Mouse (Mus musculus): Measurements from ENCODE around the gene Hif3a.

Gene Hif3a

GRCm38 (mm10) chr7:17024814-17025504 lies 37.3 kb downstream of the Hif3a start:
- peak; percentile 41 for DNase-seq (ENCODE audit: extremely low read depth, insufficient read length, low spot score)

GRCm38 (mm10) chr7:17024141-17024540 lies 38.1 kb downstream of the Hif3a start:
- DNase-seq (ENCODE audit: extremely low read depth, insufficient read length, low spot score), result no peak

GRCm38 (mm10) chr7:17023701-17024100 lies 38.5 kb downstream of the Hif3a start:
- DNase-seq (ENCODE audit: extremely low read depth, insufficient read length, low spot score), result no peak

DNA sequence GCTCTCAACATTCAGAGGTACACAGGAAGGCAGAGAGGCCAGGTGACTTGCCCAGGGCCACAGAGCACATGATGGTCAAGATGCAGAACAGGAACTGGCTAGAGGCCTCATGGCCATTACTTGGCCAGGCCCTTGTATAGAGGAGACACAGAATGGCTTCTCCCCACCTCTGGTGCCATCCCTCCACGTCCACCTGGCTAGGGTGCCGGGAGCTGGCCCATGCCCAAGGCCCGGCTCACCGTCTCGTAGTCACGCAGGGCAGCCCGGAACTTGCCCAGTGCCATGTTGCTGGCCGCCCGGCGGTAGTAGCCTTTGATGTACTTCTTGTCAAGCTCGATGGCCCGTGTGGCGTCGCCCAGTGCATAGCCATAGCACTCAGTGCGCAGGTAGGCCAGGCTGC lies 40.1 kb downstream of the Hif3a start:
- no peak for DNase-seq (ENCODE audit: extremely low read depth, insufficient read length, low spot score)

DNA sequence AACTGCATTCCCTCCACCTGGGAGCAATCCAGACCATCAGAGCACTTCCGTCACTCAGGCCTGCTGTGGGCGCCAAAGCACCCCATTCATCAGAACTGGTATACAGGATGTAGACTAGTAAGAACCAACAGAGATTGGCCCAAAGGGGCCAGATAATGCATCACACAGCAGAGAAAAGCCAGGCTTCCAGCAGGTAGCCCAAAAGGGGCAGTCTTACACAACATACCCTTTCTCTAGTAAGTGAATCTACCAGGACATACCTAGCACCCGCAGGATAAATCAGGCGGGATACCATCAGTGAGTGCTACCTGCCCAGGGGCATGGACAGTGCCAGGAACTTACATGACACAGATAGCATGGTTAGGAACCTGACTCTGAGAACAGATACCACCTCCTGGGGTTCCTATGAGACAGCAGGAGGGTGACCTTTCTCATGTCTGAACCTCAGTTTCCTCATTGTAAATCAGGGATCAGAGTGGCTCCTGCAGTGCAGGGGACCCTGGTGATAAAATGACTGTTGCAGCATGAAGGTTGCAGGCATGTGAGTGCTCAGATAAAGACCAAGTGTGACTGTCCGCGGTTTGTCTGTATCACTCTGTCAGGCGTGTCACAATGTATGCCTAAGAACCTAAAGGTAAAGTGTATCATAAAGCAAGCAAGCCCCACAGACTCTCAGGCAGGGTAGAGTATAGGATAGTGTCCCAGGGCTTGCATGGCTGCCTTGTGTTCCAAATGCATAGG lies 42.6 kb downstream of the Hif3a start:
- no peak for DNase-seq (ENCODE audit: extremely low read depth, insufficient read length, low spot score)

DNA sequence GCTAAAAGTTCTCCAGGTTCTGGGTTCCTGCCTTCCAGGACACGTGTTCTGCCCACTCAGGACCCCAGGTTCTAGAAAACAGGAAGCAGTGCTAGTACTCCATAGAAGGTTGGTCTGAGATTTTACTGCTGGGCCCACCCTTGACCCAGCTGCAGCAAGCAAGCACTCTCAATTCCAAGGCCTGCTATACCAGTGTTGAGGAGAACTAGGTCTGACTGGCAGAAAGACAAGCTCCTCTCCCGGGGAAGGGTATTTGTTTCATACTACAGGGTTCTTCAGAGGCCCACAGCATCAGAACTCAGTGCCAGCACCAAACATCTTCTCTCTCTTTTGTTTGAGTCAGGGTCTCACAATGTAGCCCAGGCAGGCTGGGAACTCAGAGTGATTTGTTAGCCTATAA lies 44.3 kb downstream of the Hif3a start:
- DNase-seq (ENCODE audit: extremely low read depth, insufficient read length, low spot score), result no peak

DNA sequence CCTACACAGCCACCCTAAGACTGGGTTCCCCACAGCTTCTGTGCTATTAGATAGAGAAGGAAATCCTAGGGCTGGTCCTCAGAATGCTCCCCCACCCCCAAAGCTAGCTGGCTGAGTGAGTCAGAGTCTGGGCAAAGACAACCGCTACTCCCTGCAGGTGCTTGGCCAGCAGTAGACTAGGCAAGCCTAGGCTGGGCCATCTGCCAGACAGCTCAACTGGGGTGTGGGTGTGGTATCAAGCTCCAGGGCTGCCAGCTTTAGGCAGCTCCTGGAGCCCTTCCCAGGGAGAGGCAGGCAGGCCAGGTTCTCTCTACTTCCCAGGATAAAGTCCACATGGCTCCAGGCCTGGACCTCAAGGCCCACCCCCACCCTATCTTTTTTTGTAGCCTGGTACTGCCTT lies 45.2 kb downstream of the Hif3a start:
- peak; percentile 86 for DNase-seq (ENCODE audit: extremely low read depth, insufficient read length, low spot score)

GRCm38 (mm10) chr7:17015381-17015780 lies 46.8 kb downstream of the Hif3a start:
- DNase-seq (ENCODE audit: extremely low read depth, insufficient read length, low spot score), result no peak

GRCm38 (mm10) chr7:17011909-17012590 lies 50.2 kb downstream of the Hif3a start:
- no peak for DNase-seq (ENCODE audit: extremely low read depth, insufficient read length, low spot score)

- DNase-seq (ENCODE audit: extremely low read depth, insufficient read length, low spot score), result no peak
Measured at GRCm38 (mm10) chr7:17010010-17010347, 52.2 kb downstream of the Hif3a start.

DNA sequence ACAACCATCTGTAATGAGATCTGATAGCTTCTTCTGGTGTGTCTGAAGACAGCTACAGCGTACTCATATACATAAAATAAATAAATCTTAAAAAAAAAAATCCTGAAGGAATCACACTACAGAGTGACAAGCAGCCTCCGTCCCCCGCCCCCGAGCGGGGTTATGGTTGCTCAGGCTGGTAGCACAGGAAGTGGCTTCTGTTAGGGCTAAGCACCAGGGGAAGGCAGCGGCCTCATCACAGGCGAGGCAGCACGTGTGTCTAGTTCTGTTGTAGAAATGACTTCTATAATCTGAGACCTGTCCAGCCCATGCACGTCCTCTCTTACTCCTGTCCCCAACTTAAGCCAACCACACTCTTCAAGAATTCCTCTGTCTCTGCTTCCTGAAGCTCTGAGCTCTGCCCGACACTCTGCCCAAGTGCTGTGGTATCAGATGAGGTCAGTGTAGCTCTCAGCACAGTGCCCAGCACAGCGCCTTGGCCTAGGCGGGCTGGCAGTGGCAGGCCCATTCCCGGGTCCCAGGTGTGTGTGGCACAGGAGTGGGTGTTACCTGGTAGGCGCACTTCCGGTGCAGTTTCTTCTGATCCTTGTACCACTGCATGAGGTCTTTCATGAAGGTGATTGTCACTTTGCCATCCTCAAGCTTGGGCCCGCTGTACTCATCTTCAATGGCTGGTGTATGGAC lies 52.8 kb downstream of the Hif3a start:
- no peak for DNase-seq (ENCODE audit: extremely low read depth, insufficient read length, low spot score)

- DNase-seq (ENCODE audit: extremely low read depth, insufficient read length, low spot score), result no peak
Measured at GRCm38 (mm10) chr7:17007300-17007699, 54.9 kb downstream of the Hif3a start.

- no peak for DNase-seq (ENCODE audit: extremely low read depth, insufficient read length, low spot score)
Measured at GRCm38 (mm10) chr7:17004716-17005115, 57.5 kb downstream of the Hif3a start.

DNA sequence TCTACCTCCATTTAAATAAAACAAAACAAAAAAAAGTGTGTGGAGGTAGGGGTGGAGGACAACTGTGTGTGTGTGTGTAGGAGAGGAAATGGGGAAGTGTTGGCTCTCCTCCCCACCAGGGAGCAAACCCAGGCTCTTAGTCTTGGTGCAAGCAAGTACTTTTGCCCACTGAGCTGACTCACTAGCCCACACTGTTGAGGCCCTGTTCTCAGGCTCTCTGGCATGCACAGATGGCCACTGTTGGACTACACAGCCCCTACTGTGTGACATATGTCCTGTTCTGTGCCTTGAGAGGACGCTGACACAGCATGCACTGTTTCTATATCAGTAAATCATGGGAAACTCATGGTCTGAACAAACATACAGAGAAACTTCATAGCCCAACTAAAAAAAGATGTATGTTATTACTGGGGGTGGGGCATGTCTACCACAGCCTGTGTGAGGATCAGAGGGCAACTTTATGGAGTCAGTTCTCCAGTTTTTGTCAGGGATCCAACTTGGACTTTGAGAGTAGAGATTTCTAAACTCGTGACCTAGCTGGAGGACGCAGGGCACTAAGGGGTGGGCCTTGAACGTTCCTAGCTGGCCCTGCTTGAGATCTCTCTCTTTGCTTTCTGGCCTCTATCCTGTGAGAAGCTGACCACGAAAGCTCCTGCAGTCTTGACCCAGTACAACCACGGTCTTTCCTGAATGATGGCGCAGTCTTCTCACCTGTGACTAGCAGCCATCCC lies 58.8 kb downstream of the Hif3a start:
- DNase-seq (ENCODE audit: extremely low read depth, insufficient read length, low spot score), result no peak

DNA sequence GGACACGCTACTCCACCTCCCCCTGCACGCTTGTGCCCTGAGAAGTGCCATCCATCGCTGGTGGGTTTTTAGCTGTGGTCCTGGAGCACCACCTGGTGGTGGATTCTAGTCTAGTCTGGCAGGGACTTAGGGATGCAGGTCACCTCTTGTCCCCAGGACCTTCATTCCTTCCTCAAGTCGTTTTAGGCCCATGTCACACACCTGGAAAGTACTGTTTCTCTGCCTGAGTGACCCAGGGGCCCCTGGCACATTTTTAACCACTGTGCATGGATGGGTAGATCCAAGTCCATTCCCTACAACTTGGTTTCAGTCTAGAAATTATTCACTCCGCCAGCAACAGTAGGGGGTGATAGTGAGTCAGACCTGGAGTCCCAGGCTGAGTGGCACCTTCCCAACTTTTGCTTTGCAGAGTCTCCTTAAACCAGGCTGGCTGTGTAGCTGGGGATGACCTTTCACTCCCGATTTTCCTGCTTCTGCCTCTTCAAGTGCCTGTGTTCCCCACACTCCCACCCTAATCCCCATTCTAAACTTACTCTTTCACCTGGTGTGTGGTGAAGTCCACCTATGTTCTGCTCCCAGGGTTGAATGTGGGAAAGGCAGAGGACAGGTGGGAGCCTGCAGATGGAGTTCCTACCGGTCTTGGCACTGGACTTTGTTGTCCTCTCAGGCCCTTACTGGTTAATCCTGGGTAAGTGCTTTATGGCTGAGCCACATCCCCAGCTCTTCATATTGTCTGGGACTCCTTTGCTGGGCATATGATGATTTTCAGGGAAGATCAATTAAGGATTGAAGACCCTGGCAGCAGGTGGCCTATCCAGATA lies 59.6 kb downstream of the Hif3a start:
- peak; percentile 66 for DNase-seq (ENCODE audit: extremely low read depth, insufficient read length, low spot score)

DNA sequence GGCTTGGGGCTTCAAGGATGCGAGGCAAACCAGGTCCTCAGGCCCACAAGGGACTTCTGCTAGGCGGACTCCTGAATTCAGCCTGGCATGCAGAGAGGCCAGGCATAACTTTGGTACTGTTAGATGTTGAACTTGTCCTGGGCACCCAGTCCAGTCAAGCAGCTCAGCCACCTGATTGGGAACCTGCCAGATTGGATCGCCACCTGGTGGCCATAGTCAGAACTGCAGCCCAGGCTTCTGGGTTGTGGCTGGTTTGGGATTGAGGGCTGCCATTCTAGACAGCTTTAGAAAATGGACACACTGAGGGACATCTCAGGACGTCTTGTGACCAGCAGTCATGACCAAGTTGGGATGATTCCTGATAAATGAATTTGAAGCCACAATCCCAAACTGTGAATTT lies 62.6 kb downstream of the Hif3a start:
- peak; percentile 50 for DNase-seq (ENCODE audit: extremely low read depth, insufficient read length, low spot score)

DNA sequence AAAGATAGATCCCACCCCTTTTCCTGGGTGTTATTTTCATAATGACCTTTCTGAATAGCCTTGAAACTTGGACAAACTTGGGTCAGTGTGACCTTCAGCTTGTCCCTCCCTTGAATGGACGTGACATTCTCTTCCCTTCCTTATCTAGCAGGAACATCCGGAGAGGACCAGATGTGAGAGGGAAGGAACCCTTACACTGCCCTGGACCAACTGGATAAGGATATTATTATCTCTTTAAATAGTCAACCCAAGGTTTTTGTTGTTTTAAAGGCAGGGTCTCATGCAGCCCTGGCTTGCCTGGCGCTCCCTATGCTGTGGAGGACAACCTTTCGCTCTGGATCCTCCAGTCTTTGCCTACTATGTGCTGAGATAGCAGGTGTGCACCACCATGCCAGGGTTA lies 63.0 kb downstream of the Hif3a start:
- DNase-seq (ENCODE audit: extremely low read depth, insufficient read length, low spot score), result no peak

DNA sequence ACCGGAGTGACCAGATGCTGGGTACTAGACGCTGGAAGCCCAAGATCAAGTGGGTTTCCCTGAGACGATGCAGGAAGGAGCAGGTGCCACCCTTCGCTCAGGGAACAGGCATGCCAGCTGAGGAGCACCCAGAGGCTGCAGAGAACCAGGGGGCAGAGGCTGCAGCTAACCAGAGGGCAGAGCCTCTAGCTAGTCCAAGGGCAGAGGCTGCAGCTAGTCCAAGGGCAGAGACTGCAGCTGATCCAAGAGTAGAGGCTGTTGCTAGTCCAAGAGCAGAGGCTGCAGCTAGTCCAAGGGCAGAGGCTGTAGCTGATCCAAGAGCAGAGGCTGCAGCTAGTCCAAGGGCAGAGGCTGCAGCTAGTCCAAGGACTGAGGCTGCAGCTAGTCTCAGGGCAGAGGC lies 66.9 kb downstream of the Hif3a start:
- DNase-seq (ENCODE audit: extremely low read depth, insufficient read length, low spot score), result no peak

GRCm38 (mm10) chr7:16994400-16994799 lies 67.8 kb downstream of the Hif3a start:
- DNase-seq (ENCODE audit: extremely low read depth, insufficient read length, low spot score), result no peak
